Mouse (Mus musculus): Measurements from ENCODE around the gene Mgat4d.
"Not testable (repeated sequence)": the region's sequence is repeated elsewhere in the genome, so short reads cannot be mapped to it uniquely, and the experiment has no call there.

Gene Mgat4d

GRCm38 (mm10) chr8:83348263-83348662 lies at the start of gene Mgat4d:
Mgat4d (plus strand) TSS chr8:83348471.
- no peak for DNase-seq

GRCm38 (mm10) chr8:83300135-83300534 lies 48.1 kb upstream of the Mgat4d start:
- DNase-seq = no peak

- DNase-seq = no peak
Measured at GRCm38 (mm10) chr8:83304946-83305345, 43.3 kb upstream of the Mgat4d start.

DNA sequence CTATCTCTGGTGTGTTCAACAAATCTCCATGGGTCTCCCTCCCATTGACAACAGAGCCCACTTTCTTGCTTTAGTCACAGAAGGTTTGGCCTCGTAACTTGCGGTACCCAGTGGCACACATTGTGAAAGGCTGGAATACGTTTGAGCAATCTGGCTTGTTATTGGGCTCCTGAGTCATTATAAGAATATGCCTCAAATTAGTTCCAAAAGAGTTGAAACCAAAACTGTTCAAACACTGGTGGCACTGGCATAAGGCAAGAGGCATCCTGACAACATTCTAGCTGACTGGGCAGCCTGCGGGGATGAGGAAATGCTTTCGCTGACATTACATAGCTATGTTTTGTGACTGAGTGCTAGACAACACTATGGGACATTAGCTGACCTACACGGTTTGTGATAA lies 38.4 kb upstream of the Mgat4d start:
- no peak for DNase-seq

DNA sequence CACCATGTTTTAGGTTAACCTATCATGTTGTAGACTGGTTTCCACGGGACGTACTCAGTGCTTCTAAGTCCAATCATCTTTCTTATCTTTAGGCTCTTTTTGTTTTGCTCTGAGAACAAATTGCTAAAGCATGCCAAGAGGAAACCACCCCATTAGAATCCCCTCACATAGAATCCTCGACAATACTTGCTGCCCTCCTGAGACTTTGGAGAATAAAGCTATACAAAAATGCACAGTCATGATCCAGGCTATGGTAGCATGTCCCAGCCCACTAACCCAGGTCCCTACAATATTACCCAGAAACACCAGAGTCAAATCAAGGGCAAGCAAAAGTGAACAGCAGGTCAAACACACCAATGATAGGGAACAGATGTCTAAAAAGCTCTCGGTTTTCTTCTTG lies 33.2 kb upstream of the Mgat4d start:
- not testable (repeated sequence) for DNase-seq

DNA sequence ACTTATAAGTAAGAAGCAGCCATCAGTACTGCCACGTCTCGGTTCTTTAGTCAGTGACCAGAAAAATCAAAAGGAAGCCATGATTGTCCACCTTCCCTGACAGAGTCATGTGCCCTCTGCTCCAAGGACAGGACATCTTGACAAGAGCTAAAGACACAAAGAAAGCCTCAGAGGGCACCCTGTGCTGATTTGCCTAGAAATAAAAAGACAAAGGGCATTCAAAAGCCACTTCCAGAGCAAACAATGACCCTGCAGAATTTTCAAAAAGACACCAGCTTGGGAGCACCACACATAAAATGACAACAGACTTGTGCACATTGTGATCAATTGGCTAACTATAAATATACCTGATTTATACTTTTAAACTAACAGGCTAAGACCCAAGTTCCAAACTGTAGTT lies 32.6 kb upstream of the Mgat4d start:
- DNase-seq = no peak

- no peak for DNase-seq
Measured at GRCm38 (mm10) chr8:83320543-83320942, 27.7 kb upstream of the Mgat4d start.

DNA sequence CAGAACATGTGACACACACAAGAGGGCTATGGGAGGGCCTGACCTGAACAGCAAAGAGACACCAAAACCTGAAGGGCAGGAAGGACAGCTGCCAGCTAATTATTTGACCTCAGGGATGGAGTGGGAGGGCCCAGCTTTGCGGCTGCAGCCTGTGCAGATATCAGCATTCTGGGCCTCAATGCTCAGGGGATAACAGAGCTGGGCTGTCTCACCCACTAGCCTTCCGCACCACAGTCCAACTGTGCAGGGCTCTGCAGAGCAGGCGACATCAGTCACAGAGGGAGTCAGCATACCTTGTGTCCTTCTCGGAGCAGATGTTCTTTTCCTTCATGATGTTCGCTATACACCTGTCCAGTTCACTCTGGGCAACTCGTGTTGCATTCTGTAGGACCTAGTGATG lies 25.9 kb upstream of the Mgat4d start:
- no peak for DNase-seq

DNA sequence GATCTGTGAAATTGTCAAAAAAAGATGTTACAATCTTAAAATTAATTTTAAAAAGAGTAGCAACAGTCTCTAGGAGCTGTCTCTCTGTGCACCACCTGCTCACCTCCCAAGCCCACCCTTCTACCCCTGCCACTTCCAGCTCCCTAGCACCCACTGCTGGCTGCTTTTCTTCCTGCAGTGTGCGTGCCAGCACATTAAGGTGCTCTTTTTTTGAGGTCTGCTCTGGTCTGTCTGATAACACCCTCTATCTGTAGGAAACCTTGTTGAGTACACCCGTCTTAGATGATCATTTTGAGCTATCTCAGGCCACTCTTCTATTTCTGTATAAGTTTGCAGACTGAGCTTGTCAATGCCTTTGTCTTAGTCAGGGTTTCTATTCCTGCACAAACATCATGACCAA lies 25.2 kb upstream of the Mgat4d start:
- no peak for DNase-seq

DNA sequence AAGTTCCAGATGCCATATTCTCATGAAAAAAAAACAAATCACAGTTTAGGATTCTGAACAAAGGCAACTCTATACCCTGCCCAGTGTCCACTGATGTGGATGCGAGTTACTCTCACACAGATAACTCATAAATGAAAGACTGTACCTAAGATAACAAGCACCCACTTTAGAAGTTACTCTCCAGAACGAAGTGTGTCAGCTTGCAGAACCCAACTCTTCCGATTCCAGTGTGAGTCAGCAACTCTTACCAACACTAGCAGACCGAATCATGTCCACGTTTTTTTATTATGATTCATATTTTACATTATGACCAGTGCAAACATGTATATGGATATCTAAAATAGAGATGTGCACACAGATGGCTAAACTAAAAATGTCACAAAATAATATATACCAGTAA lies 20.4 kb upstream of the Mgat4d start:
- no peak for DNase-seq

DNA sequence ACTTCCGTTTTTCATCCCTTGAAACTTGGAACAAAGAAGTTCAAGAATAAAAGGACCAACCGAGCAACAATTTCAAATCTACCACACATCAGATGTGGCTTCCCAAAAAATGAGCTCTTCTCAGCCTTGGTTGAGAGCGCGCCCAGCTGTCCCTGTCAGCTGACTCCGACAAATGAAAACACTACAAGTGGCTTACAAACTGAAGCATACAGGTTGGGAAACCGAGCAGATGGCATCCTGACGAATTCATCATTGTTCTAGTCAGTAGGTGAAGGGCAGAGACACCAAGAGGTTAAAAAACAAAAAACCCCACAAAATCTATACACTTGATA lies 16.7 kb upstream of the Mgat4d start:
- DNase-seq = peak; percentile 23

- DNase-seq = peak; percentile 99
Measured at GRCm38 (mm10) chr8:83331899-83332697, 16.2 kb upstream of the Mgat4d start, which contains the start of gene Elmod2. Elmod2 (minus strand) TSS chr8:83332486.

GRCm38 (mm10) chr8:83332864-83333263 lies 15.4 kb upstream of the Mgat4d start:
- no peak for DNase-seq

GRCm38 (mm10) chr8:83342076-83342475 lies 6.2 kb upstream of the Mgat4d start:
- DNase-seq = no peak

GRCm38 (mm10) chr8:83342693-83343092 lies 5.6 kb upstream of the Mgat4d start:
- DNase-seq = peak; percentile 17

- DNase-seq = no peak
Measured at GRCm38 (mm10) chr8:83351315-83351714, 3.0 kb downstream of the Mgat4d start.

DNA sequence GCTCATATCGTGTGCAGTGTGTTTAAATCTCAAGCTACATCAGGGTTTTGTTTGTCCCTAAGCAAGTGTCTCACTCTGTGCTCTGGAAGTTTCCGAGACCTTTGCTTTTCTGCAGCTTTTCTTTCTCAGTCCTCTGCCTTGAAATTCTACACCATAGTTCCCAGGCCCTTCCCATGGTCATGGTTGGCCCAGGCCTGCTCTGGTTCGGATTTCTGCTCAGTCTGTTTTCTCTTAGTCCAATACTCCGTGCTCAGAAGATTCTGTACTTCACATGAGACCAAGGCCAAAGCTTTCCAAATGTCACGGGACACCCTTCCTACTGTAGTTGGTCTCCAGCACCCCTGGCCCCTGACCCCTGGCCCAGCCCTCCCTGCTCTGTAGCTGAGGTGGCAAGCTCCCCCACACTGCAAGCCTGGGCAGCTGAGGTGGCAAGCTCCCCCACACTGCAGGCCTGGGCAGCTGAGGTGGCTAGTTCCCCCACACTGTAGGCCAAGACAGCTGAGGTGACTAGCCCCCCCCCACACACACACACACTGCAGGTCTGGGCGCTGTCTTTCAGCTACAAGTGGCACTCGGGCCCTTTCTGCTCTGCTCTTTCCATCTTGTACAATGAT lies 15.0 kb downstream of the Mgat4d start:
- DNase-seq = no peak

GRCm38 (mm10) chr8:83377231-83377630 lies 29.0 kb downstream of the Mgat4d start:
- DNase-seq = no peak

GRCm38 (mm10) chr8:83380141-83380540 lies 31.9 kb downstream of the Mgat4d start:
- no peak for DNase-seq

GRCm38 (mm10) chr8:83381016-83381415 lies 32.7 kb downstream of the Mgat4d start:
- no peak for DNase-seq

DNA sequence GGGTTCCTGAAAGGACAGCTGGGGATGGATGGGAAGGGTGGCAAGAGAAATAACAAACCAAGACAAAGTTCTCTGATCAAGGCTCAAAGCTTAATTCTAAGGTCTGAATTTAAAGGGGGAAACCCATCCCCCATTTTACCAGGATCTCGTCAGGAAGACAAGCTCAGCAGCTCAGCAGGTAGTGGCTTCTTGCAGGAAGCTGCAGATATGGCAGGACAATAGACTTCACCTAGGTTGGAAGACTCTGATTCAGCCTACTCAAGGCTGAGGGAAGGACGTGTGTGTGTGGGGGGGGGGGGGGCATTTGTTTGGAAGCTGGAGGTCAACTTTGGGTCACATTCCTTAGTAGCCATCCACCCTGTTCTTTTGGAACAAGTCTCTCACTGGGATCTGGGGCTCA lies 34.6 kb downstream of the Mgat4d start:
- DNase-seq = no peak

- DNase-seq = peak; percentile 59
Measured at GRCm38 (mm10) chr8:83389316-83390005, 41.2 kb downstream of the Mgat4d start, which contains the start of gene Clgn. Clgn (plus strand) TSS chr8:83389867.

- no peak for DNase-seq
Measured at GRCm38 (mm10) chr8:83390006-83390701, 41.9 kb downstream of the Mgat4d start.
